Mouse (Mus musculus): ENCODE measurements around the gene Fam117a. TPM values are rescaled to one million over a fixed set of nuclear protein-coding genes. Genes with fewer than 3 reads are reported as not detected.

Fam117a gene
- polyA plus RNA-seq, 1 experiment from 2014 or later, result 3.7 TPM

- ATAC-seq (ENCODE audit: low read depth), result no peak
- Histone ChIP-seq H3K9me3 (no peaks in the 10 kb centered on the region), H3K4me1 (replicated peaks) (no peaks in the 10 kb centered on the region), H3K27me3 (no peaks in the 10 kb centered on the region), H3K27ac (replicated peaks) (no peak overlapping the region), H3K4me3 (no peak overlapping the region), H3K9ac (no peak overlapping the region), H3K4me2 (no peak overlapping the region), H3K36me3 (peaks cover 4% of the 10 kb centered on the region; the same call in 1 of the 2 replicates)
- 90% methylated on average over 4 of the region's 4 CpGs for WGBS
These were observed 32.1 kb downstream of the Fam117a start for GRCm38 (mm10) chr11:95368871-95369270.

GRCm38 (mm10) chr11:95369964-95370890 is 33.4 kb downstream of the Fam117a start:
- no peaks in the 10 kb centered on the region for H3K27me3 ChIP-seq
- H3K4me2 ChIP-seq, result no peak overlapping the region
- WGBS, result 76% methylated on average over 15 of the region's 15 CpGs
- no peaks in the 10 kb centered on the region for H3K9me3 ChIP-seq
- no peak overlapping the region for H3K4me3 ChIP-seq
- ATAC-seq (ENCODE audit: low read depth), result no peak
- H3K36me3 ChIP-seq, result peaks cover 9% of the 10 kb centered on the region; the same call in 1 of the 2 replicates
- no peaks in the 10 kb centered on the region for H3K4me1 ChIP-seq (replicated peaks)
- no peak overlapping the region for H3K27ac ChIP-seq (replicated peaks)
- no peak overlapping the region for H3K9ac ChIP-seq

GRCm38 (mm10) chr11:95371182-95371581 is 34.4 kb downstream of the Fam117a start:
- H3K27me3 ChIP-seq, result no peaks in the 10 kb centered on the region
- WGBS, result 93% methylated on average over 7 of the region's 7 CpGs
- no peaks in the 10 kb centered on the region for H3K9me3 ChIP-seq
- ATAC-seq (ENCODE audit: low read depth), result no peak
- H3K4me2 ChIP-seq, result no peak overlapping the region
- no peak overlapping the region for H3K4me3 ChIP-seq
- H3K36me3 ChIP-seq, result peaks cover 14% of the 10 kb centered on the region; the same call in 1 of the 2 replicates
- no peaks in the 10 kb centered on the region for H3K4me1 ChIP-seq (replicated peaks)
- no peak overlapping the region for H3K9ac ChIP-seq
- no peak overlapping the region for H3K27ac ChIP-seq (replicated peaks)

- H3K9ac ChIP-seq, result no peak overlapping the region
- no peaks in the 10 kb centered on the region for H3K9me3 ChIP-seq
- no peaks in the 10 kb centered on the region for H3K4me1 ChIP-seq (replicated peaks)
- no peak overlapping the region for H3K27ac ChIP-seq (replicated peaks)
- no peak overlapping the region for H3K4me3 ChIP-seq
- ATAC-seq (ENCODE audit: low read depth), result no peak
- H3K4me2 ChIP-seq, result no peak overlapping the region
- H3K27me3 ChIP-seq, result no peaks in the 10 kb centered on the region
- 92% methylated on average over 9 of the region's 9 CpGs for WGBS
- H3K36me3 ChIP-seq, result peaks cover 31% of the 10 kb centered on the region
These were observed 42.1 kb downstream of the Fam117a start for GRCm38 (mm10) chr11:95378926-95379325.

- H3K9me3 ChIP-seq, result no peaks in the 10 kb centered on the region
- H3K9ac ChIP-seq, result no peak overlapping the region
- H3K27ac ChIP-seq (replicated peaks), result no peak overlapping the region
- WGBS, result 80% methylated on average over 5 of the region's 5 CpGs
- no peaks in the 10 kb centered on the region for H3K27me3 ChIP-seq
- ATAC-seq (ENCODE audit: low read depth), result no peak
- peaks cover 31% of the 10 kb centered on the region for H3K36me3 ChIP-seq
- 0 out of 2 replicates have a peak, but pooled peaks cover 2% of the 10 kb centered on the region for H3K4me1 ChIP-seq (replicated peaks)
- H3K4me3 ChIP-seq, result no peak overlapping the region
- no peak overlapping the region for H3K4me2 ChIP-seq
These were observed 42.7 kb downstream of the Fam117a start for GRCm38 (mm10) chr11:95379552-95379951.

GRCm38 (mm10) chr11:95380711-95381110 is 43.9 kb downstream of the Fam117a start:
- H3K9ac ChIP-seq, result no peak overlapping the region
- H3K4me2 ChIP-seq, result no peak overlapping the region
- H3K36me3 ChIP-seq, result peaks cover 22% of the 10 kb centered on the region
- no peak overlapping the region for H3K27ac ChIP-seq (replicated peaks)
- ATAC-seq (ENCODE audit: low read depth), result no peak
- no peaks in the 10 kb centered on the region for H3K27me3 ChIP-seq
- no peaks in the 10 kb centered on the region for H3K9me3 ChIP-seq
- 93% methylated on average over 7 of the region's 7 CpGs for WGBS
- H3K4me3 ChIP-seq, result no peak overlapping the region
- peaks cover 8% of the 10 kb centered on the region for H3K4me1 ChIP-seq (replicated peaks)

GRCm38 (mm10) chr11:95381146-95381545 is 44.3 kb downstream of the Fam117a start:
- WGBS, result 87% methylated on average over 1 of the region's 1 CpGs
- H3K9me3 ChIP-seq, result no peaks in the 10 kb centered on the region
- no peak for ATAC-seq (ENCODE audit: low read depth)
- no peak overlapping the region for H3K4me2 ChIP-seq
- H3K27me3 ChIP-seq, result no peaks in the 10 kb centered on the region
- H3K9ac ChIP-seq, result no peak overlapping the region
- no peak overlapping the region for H3K27ac ChIP-seq (replicated peaks)
- peaks cover 21% of the 10 kb centered on the region for H3K36me3 ChIP-seq
- peaks cover 12% of the 10 kb centered on the region for H3K4me1 ChIP-seq (replicated peaks)
- no peak overlapping the region for H3K4me3 ChIP-seq

- H3K9me3 ChIP-seq, result no peaks in the 10 kb centered on the region
- WGBS, result 85% methylated on average over 5 of the region's 5 CpGs
- H3K4me1 ChIP-seq (replicated peaks), result peaks cover 17% of the 10 kb centered on the region
- ATAC-seq (ENCODE audit: low read depth), result no peak
- H3K4me2 ChIP-seq, result no peak overlapping the region
- H3K27ac ChIP-seq (replicated peaks), result no peak overlapping the region
- no peak overlapping the region for H3K9ac ChIP-seq
- peaks cover 32% of the 10 kb centered on the region for H3K36me3 ChIP-seq
- no peak overlapping the region for H3K4me3 ChIP-seq
- no peaks in the 10 kb centered on the region for H3K27me3 ChIP-seq
These were observed 46.6 kb downstream of the Fam117a start for GRCm38 (mm10) chr11:95383331-95383986.

- peaks cover 17% of the 10 kb centered on the region for H3K4me1 ChIP-seq (replicated peaks)
- WGBS, result 43% methylated on average over 9 of the region's 9 CpGs
- H3K27ac ChIP-seq (replicated peaks), result peak overlapping the region; percentile 92; the same call in 1 of the 2 replicates
- peaks cover 36% of the 10 kb centered on the region for H3K36me3 ChIP-seq
- no peaks in the 10 kb centered on the region for H3K27me3 ChIP-seq
- no peak overlapping the region; the same call in 1 of the 2 replicates for H3K9ac ChIP-seq
- ATAC-seq (ENCODE audit: low read depth), result no peak
- no peaks in the 10 kb centered on the region for H3K9me3 ChIP-seq
- peak overlapping the region; percentile 41 for H3K4me2 ChIP-seq
- H3K4me3 ChIP-seq, result peak overlapping the region; percentile 63
These were observed 47.1 kb downstream of the Fam117a start for GRCm38 (mm10) chr11:95384004-95384318.

GRCm38 (mm10) chr11:95384319-95384972 is 47.6 kb downstream of the Fam117a start, which contains the start of gene Slc35b1:
Slc35b1 (plus strand) TSS chr11:95384692.
- H3K9me3 ChIP-seq, result no peaks in the 10 kb centered on the region
- peak within 1 kb of the TSS; percentile 63 for H3K4me3 ChIP-seq
- peaks cover 41% of the 10 kb centered on the region for H3K36me3 ChIP-seq
- peak within 1 kb of the TSS; percentile 92 for H3K27ac ChIP-seq (replicated peaks)
- ATAC-seq (ENCODE audit: low read depth), result peak; percentile 96
- peak within 1 kb of the TSS; percentile 77 for H3K4me2 ChIP-seq
- peak within 1 kb of the TSS; percentile 83 for H3K9ac ChIP-seq
- H3K4me1 ChIP-seq (replicated peaks), result peaks cover 17% of the 10 kb centered on the region
- H3K27me3 ChIP-seq, result no peaks in the 10 kb centered on the region
- under 1% methylated on average over 42 of the region's 42 CpGs for WGBS

GRCm38 (mm10) chr11:95384973-95385320 is 48.1 kb downstream of the Fam117a start:
- Histone ChIP-seq H3K4me2 (peak overlapping the region; percentile 77), H3K4me3 (peak overlapping the region; percentile 63), H3K4me1 (replicated peaks) (peaks cover 17% of the 10 kb centered on the region), H3K9ac (peak overlapping the region; percentile 83), H3K27me3 (no peaks in the 10 kb centered on the region), H3K27ac (replicated peaks) (peak overlapping the region; percentile 92), H3K36me3 (peaks cover 44% of the 10 kb centered on the region), H3K9me3 (no peaks in the 10 kb centered on the region)
- peak; percentile 66 for ATAC-seq (ENCODE audit: low read depth)
- 1% methylated on average over 14 of the region's 14 CpGs for WGBS

- no peak overlapping the region for H3K9ac ChIP-seq
- H3K4me1 ChIP-seq (replicated peaks), result peaks cover 17% of the 10 kb centered on the region
- no peak overlapping the region for H3K4me3 ChIP-seq
- ATAC-seq (ENCODE audit: low read depth), result no peak
- no peak overlapping the region for H3K27ac ChIP-seq (replicated peaks)
- 91% methylated on average over 7 of the region's 7 CpGs for WGBS
- H3K27me3 ChIP-seq, result no peaks in the 10 kb centered on the region
- no peaks in the 10 kb centered on the region for H3K9me3 ChIP-seq
- H3K36me3 ChIP-seq, result peaks cover 60% of the 10 kb centered on the region
- no peak overlapping the region for H3K4me2 ChIP-seq
These were observed 50.5 kb downstream of the Fam117a start for GRCm38 (mm10) chr11:95387354-95387753.

Measured in neural tube, embryonic 13.5 days (tissue).